Comparison of ENCODE assay signal across 8 mouse cellular contexts in the genomic region with DNA sequence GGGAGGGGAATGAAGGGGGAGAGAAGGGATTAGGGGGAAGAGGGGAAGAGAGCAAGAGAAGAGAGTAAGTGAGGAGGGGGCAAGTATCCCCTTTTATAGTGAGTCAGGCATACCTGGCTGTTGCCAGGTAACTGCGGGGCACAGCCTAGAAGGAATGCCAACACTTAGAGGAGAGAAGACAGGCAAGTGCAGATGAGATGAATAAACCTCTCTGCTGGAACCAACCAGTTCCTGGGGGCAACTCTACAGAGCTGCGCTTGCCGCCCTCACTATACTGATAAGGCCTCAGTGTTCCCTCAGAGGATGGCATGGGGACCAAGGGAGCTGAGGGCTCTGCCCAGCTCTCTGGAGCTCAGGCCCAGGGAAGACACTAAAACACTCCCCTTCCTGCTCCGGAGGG.
DNase-seq lines count a peak whose midpoint lies in the region; ATAC-seq and TF ChIP-seq lines count a peak whose summit lies in the region.
"Had no signal": no experiment of that assay in that cellular context is flagged by ENCODE, and none has a peak within 500 bp of the region (broad histone marks: within the 10 kb centered on the region; RNA-seq: fewer than 3 reads in every experiment).

No protein-coding gene starts in this region.

- ATAC-seq in embryonic facial prominence, embryonic 14.5 days (ENCODE audit: low read depth): peak; percentile 27; the same call in 1 of the 2 replicates
- ATAC-seq in forebrain, embryonic 16.5 days: peak; percentile 50
- peak; percentile 66 for ATAC-seq in midbrain, embryonic 16.5 days

- no peak overlapping the region for H3K4me3 ChIP-seq in left cerebral cortex, adult 2 months
- no peak overlapping the region for H3K4me3 ChIP-seq in embryonic facial prominence, embryonic 14.5 days (ENCODE audit: low read depth, low read length)
- H3K4me3 ChIP-seq in forebrain, embryonic 16.5 days (replicated peaks; ENCODE audit: low read length): no peak overlapping the region
- H3K4me3 ChIP-seq in midbrain, embryonic 16.5 days (ENCODE audit: low read depth, low read length): no peak overlapping the region
- H3K4me3 ChIP-seq: heart, embryonic 13.5 days had no signal

- intact Hi-C loops in left cerebral cortex, adult 2 months (cut with DNase I): no loop called here
- intact Hi-C loops in left cerebral cortex, postnatal 10 days (cut with DNase I): no loop called here

- no peak for TF ChIP-seq CTCF in left cerebral cortex, adult 2 months (IDR thresholded peaks at IDR 0.05)

- no peak for DNase-seq in left cerebral cortex, adult 2 months (ENCODE audit: extremely low spot score in 1 of 2, low spot score in 2 of 2)
- DNase-seq in left cerebral cortex, postnatal 10 days (ENCODE audit: extremely low spot score in 1 of 2, low spot score in 2 of 2): no peak
- DNase-seq in embryonic facial prominence, embryonic 14.5 days (ENCODE audit: low spot score): no peak
- DNase-seq in adrenal gland, postnatal 14 days: no peak
- no peak for DNase-seq in right cerebral cortex, postnatal 4 days

- no peaks in the 10 kb centered on the region for H3K27me3 ChIP-seq in embryonic facial prominence, embryonic 14.5 days (replicated peaks; ENCODE audit: control insufficient read depth, insufficient read depth, low read length)
- H3K27me3 ChIP-seq in forebrain, embryonic 16.5 days (replicated peaks; ENCODE audit: control insufficient read depth, insufficient read depth, low read length): no peaks in the 10 kb centered on the region
- no peaks in the 10 kb centered on the region for H3K27me3 ChIP-seq in midbrain, embryonic 16.5 days (ENCODE audit: control insufficient read depth, insufficient read depth, low read depth, low read length)

- 55% methylated on average over 4 of the region's 4 CpGs for WGBS in embryonic facial prominence, embryonic 14.5 days
- 44% methylated on average over 4 of the region's 4 CpGs for WGBS in forebrain, embryonic 16.5 days
- WGBS in midbrain, embryonic 16.5 days: 27% methylated on average over 4 of the region's 4 CpGs

- no peak overlapping the region for H3K9ac ChIP-seq in embryonic facial prominence, embryonic 14.5 days (ENCODE audit: low read depth, low read length)
- no peak overlapping the region for H3K9ac ChIP-seq in forebrain, embryonic 16.5 days (replicated peaks; ENCODE audit: low read depth, low read length)
- no peak overlapping the region for H3K9ac ChIP-seq in midbrain, embryonic 16.5 days (ENCODE audit: low read depth, low read length)
- H3K9ac ChIP-seq: heart, embryonic 13.5 days had no signal

- peak overlapping the region; percentile 2; the same call in 1 of the 2 replicates for H3K27ac ChIP-seq in left cerebral cortex, adult 2 months
- H3K27ac ChIP-seq in embryonic facial prominence, embryonic 14.5 days (replicated peaks; ENCODE audit: low read depth, low read length): no peak overlapping the region
- no peak overlapping the region for H3K27ac ChIP-seq in forebrain, embryonic 16.5 days (ENCODE audit: low read length)
- H3K27ac ChIP-seq in midbrain, embryonic 16.5 days (ENCODE audit: low read length): no peak overlapping the region
- H3K27ac ChIP-seq: heart, embryonic 13.5 days had no signal

- no peaks in the 10 kb centered on the region for H3K36me3 ChIP-seq in embryonic facial prominence, embryonic 14.5 days (ENCODE audit: control insufficient read depth, insufficient read depth, low read length)
- no peaks in the 10 kb centered on the region for H3K36me3 ChIP-seq in forebrain, embryonic 16.5 days (ENCODE audit: control insufficient read depth, insufficient read depth)
- H3K36me3 ChIP-seq in midbrain, embryonic 16.5 days (ENCODE audit: control insufficient read depth, insufficient read depth, low read length): no peaks in the 10 kb centered on the region
- H3K36me3 ChIP-seq: heart, embryonic 13.5 days had no signal

- H3K9me3 ChIP-seq in embryonic facial prominence, embryonic 14.5 days (ENCODE audit: control insufficient read depth, low read length): 0 out of 2 replicates have a peak, but pooled peaks cover 2% of the 10 kb centered on the region
- no peaks in the 10 kb centered on the region for H3K9me3 ChIP-seq in forebrain, embryonic 16.5 days (ENCODE audit: control insufficient read depth, low read length)
- no peaks in the 10 kb centered on the region for H3K9me3 ChIP-seq in midbrain, embryonic 16.5 days (replicated peaks; ENCODE audit: control insufficient read depth, low read length, poor library complexity, severe bottlenecking)
- H3K9me3 ChIP-seq: heart, embryonic 13.5 days had no signal

- 0 out of 2 replicates have a peak, but pooled peaks cover 10% of the 10 kb centered on the region for H3K4me1 ChIP-seq in embryonic facial prominence, embryonic 14.5 days (ENCODE audit: control insufficient read depth, insufficient read depth, low read length)
- no peaks in the 10 kb centered on the region; the same call in 1 of the 2 replicates for H3K4me1 ChIP-seq in forebrain, embryonic 16.5 days (replicated peaks; ENCODE audit: control insufficient read depth, insufficient read depth, low read length)
- no peaks in the 10 kb centered on the region; the same call in 1 of the 2 replicates for H3K4me1 ChIP-seq in midbrain, embryonic 16.5 days (ENCODE audit: control insufficient read depth, insufficient read depth, low read length)

- H3K4me2 ChIP-seq in embryonic facial prominence, embryonic 14.5 days (ENCODE audit: low read depth, low read length): no peak overlapping the region
- no peak overlapping the region for H3K4me2 ChIP-seq in forebrain, embryonic 16.5 days (ENCODE audit: low read length)
- no peak overlapping the region for H3K4me2 ChIP-seq in midbrain, embryonic 16.5 days (ENCODE audit: low read length)
- H3K4me2 ChIP-seq: heart, embryonic 13.5 days had no signal
